Mouse (Mus musculus) limb, embryonic 11.5 days (tissue): ENCODE results near the gene Mrgprb4. TPM values are rescaled to one million over a fixed set of nuclear protein-coding genes. Genes with fewer than 3 reads are reported as not detected.

Experiments used
- ATAC-seq: fragments of 200-750 bp; cut with Nextera tagmentation; 2 replicates; pipeline ENCODE4 v1.8.0; 2017; ENCODE audit warnings: low read depth; ENCODE audit not compliant: insufficient number of reproducible peaks, low FRiP score, low TSS enrichment
- DNase-seq: peaks from one replicate; pipeline ENCODE4 v3.0.0-alpha.2; 2015; ENCODE audit warnings: low spot score
- H3K27ac ChIP-seq: fragments of 300-500 bp; sonication (generic); replicated peaks from 2 replicates; pipeline ENCODE4 v1.5.1; 2014; ENCODE audit warnings: low read depth, mild to moderate bottlenecking, low read length
- H3K27me3 ChIP-seq: fragments of 300-500 bp; sonication (generic); 2 replicates; pipeline ENCODE4 v1.6.1; 2014; ENCODE audit warnings: mild to moderate bottlenecking, low read length, mixed read lengths; ENCODE audit not compliant: control insufficient read depth, insufficient read depth
- H3K36me3 ChIP-seq: fragments of 300-500 bp; sonication (generic); 2 replicates; pipeline ENCODE4 v1.6.1; 2014; ENCODE audit warnings: mild to moderate bottlenecking, low read length, moderate library complexity, mixed read lengths; ENCODE audit not compliant: control insufficient read depth, insufficient read depth
- H3K4me1 ChIP-seq: fragments of 300-500 bp; sonication (generic); 2 replicates; pipeline ENCODE4 v1.6.1; 2014; ENCODE audit warnings: low read length, mixed read lengths; ENCODE audit not compliant: control insufficient read depth, insufficient read depth
- H3K4me2 ChIP-seq: fragments of 300-500 bp; sonication (generic); 2 replicates; pipeline ENCODE4 v1.6.1; 2014; ENCODE audit warnings: low read depth, mild to moderate bottlenecking, moderate library complexity; ENCODE audit not compliant: severe bottlenecking
- H3K4me3 ChIP-seq: fragments of 300-500 bp; sonication (generic); 2 replicates; pipeline ENCODE4 v1.5.1; 2014; ENCODE audit warnings: low read depth, low read length
- H3K9ac ChIP-seq: fragments of 300-500 bp; sonication (generic); 2 replicates; pipeline ENCODE4 v1.6.1; 2014; ENCODE audit warnings: mild to moderate bottlenecking, low read length
- H3K9me3 ChIP-seq: fragments of 300-500 bp; sonication (generic); 2 replicates; pipeline ENCODE4 v1.6.1; 2016; ENCODE audit warnings: low read length; ENCODE audit not compliant: control insufficient read depth
- WGBS: fragments of 180-500 bp; shearing (Covaris S2); extraction: QIAGEN DNeasy Blood & Tissue Kit; methylation state at CpG from one replicate; pipeline ENCODE4 v1.1.7; 2014; 5-methylcytosine and 5-hydroxymethylcytosine counted together
- polyA plus RNA-seq: library from polyadenylated mRNA; unstranded; fragments of >200 nt; fragmentation: Nextera tagmentation; extraction: Ambion mirVana; gene quantifications from 2 replicates; pipeline ENCODE4 v1.2.1, GENCODE M21; 2014

Gene Mrgprb4
- polyA plus RNA-seq, result not detected in 2 replicates

DNA sequence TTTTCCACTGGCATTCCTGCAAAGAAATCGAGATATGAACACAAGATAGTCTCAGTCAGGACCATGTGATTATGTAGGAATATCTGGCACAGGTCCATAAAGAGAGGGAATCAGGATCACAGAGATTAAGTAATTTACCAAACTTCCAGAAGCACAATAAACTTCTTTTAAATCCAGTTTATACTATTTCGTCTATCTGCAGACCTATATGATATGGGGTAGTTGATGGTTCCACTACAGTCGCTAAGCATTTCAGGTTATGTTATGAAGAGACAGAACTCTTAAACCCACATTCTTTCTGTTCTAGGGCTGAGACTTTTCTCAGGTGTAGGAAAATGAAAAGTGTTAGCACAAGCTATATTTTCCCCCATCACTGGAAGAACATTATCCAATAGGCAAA lies at the start of gene Mrgprb4:
TSS of gene Mrgprb4 (minus strand) at position 101 of the 400 bp plus-strand sequence.
- no peak within 1 kb of the TSS for H3K4me2 ChIP-seq
- DNase-seq (no peak), ATAC-seq (no peak)
- no peak within 1 kb of the TSS for H3K9ac ChIP-seq
- H3K27ac ChIP-seq, result no peak within 1 kb of the TSS
- no peaks in the 10 kb centered on the region for H3K9me3 ChIP-seq
- no peaks in the 10 kb centered on the region for H3K36me3 ChIP-seq
- no peaks in the 10 kb centered on the region for H3K27me3 ChIP-seq
- 83% methylated on average over 3 of the region's 3 CpGs for WGBS
- no peak within 1 kb of the TSS for H3K4me3 ChIP-seq
- no peaks in the 10 kb centered on the region for H3K4me1 ChIP-seq

DNA sequence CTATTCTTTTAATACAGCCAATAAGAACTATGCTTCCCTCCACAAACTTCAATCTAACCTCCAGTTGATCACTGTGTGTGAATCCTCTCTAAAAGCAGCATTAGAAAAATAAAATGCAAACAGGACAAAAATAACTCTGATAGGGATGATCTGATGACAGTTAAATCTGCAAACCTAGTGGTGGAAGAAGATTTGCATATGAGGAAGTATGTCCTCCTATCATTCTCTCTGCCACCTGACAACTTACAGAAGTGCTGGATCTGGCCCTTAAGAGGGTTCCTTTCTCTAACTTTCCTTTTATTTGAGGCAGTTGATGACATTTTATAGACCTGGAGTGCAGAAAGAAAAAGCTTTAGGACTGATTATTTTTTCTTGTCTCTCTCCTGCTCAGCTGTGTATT lies 27.0 kb upstream of the Mrgprb4 start:
- no peak for DNase-seq
- Histone ChIP-seq H3K4me1 (no peaks in the 10 kb centered on the region), H3K27ac (no peak overlapping the region), H3K9ac (no peak overlapping the region), H3K4me3 (no peak overlapping the region), H3K27me3 (no peaks in the 10 kb centered on the region), H3K9me3 (no peaks in the 10 kb centered on the region), H3K4me2 (no peak overlapping the region), H3K36me3 (no peaks in the 10 kb centered on the region)
- ATAC-seq, result no peak

DNA sequence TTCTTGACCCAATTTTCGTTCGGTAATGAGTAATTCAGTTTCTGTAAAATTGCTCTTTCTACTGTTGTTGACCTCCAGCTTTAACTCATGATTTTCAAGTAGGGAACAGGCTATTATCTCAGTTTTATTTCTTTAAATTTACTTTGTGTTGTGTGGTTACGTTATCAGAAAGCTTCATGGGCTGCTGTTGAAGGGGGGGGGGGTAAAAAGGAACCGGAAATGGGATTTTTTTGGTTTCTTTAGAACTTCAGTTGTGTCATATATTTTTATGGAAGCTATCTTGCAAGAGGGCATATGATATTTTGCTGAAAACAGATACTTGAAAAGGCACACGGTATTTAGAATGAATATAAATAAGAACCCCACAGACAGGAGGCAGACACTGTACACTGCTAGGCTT lies 26.0 kb upstream of the Mrgprb4 start:
- Histone ChIP-seq H3K9me3 (no peaks in the 10 kb centered on the region), H3K9ac (no peak overlapping the region), H3K4me3 (no peak overlapping the region), H3K4me1 (no peaks in the 10 kb centered on the region), H3K4me2 (no peak overlapping the region), H3K27ac (no peak overlapping the region), H3K27me3 (no peaks in the 10 kb centered on the region), H3K36me3 (no peaks in the 10 kb centered on the region)
- ATAC-seq (no peak), DNase-seq (no peak)
- 83% methylated on average over 5 of the region's 5 CpGs for WGBS

DNA sequence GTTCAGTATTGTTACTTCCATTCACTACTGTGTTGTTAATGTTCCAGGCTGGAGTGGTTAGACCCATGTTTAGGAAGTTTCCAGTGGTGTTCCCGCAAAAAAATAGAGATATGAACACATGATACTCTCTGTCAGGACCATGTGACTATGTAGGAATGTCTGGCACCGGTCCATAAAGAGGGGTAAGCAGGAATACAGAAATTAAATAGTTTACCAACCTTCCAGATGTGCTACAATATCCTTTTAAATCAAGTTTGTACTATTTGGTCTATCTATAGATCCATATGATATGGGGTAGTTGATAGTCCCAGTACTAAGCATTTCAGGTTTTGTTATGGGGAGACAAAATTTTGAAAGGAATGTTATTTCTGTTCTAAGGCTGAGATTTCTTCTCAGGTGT lies 30.2 kb downstream of the Mrgprb4 start, which contains the start of gene Mrgprb5:
TSS of gene Mrgprb5 (minus strand) at position 101 of the 400 bp plus-strand sequence.
- 81% methylated on average over 2 of the region's 2 CpGs for WGBS
- H3K4me3 ChIP-seq, result no peak within 1 kb of the TSS
- no peaks in the 10 kb centered on the region for H3K4me1 ChIP-seq
- H3K36me3 ChIP-seq, result no peaks in the 10 kb centered on the region
- H3K27me3 ChIP-seq, result no peaks in the 10 kb centered on the region
- no peak within 1 kb of the TSS for H3K9ac ChIP-seq
- DNase-seq (no peak), ATAC-seq (no peak)
- H3K27ac ChIP-seq, result no peak within 1 kb of the TSS
- no peaks in the 10 kb centered on the region for H3K9me3 ChIP-seq
- H3K4me2 ChIP-seq, result no peak within 1 kb of the TSS

DNA sequence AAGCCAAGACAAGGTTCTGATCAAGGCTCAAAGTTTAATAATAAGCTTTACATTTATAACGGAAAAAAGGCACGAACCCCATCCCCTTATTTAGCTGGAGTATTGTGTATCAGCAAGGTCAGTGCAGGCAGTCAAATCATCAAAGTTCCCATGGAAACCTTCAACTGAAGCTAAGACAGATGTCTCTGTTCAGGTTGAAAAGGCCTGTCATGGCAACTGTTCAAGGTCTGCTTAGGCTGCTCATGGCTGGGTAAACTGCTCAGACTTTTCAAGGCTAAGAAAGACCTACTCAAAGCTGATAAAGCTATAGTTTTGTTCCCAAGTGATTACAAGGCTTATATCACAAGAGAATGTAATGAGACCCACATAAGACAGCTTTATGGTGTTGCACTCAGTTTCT lies 31.6 kb downstream of the Mrgprb4 start:
- Histone ChIP-seq H3K4me2 (no peak overlapping the region), H3K27me3 (no peaks in the 10 kb centered on the region), H3K9me3 (no peaks in the 10 kb centered on the region), H3K36me3 (no peaks in the 10 kb centered on the region), H3K27ac (no peak overlapping the region), H3K4me3 (no peak overlapping the region), H3K4me1 (no peaks in the 10 kb centered on the region), H3K9ac (no peak overlapping the region)
- DNase-seq, result no peak
- 89% methylated on average over 2 of the region's 2 CpGs for WGBS
- ATAC-seq, result no peak

Other genes starting within 250 kb of the Mrgprb4 start
- gene Mrgpra4, start 217.2 kb downstream of the Mrgprb4 start, polyA plus RNA-seq, result not detected in 2 replicates
- not detected in 2 replicates for gene Mrgprx1, start 171.7 kb downstream of the Mrgprb4 start, polyA plus RNA-seq
- not detected in 2 replicates for gene Mrgprb5, start 30.3 kb downstream of the Mrgprb4 start, polyA plus RNA-seq
- not detected in 2 replicates for gene Mrgprb8, start 189.2 kb upstream of the Mrgprb4 start, polyA plus RNA-seq